9 mouse cellular contexts compared by ENCODE assay signal in genomic region chr10:75364796-75365195, GRCm38 (mm10). TPM values are rescaled to one million over a fixed set of nuclear protein-coding genes. Genes with fewer than 3 reads are reported as not detected.
DNase-seq lines count a peak whose midpoint lies in the region; ATAC-seq and TF ChIP-seq lines count a peak whose summit lies in the region.
"Had no signal": no experiment of that assay in that cellular context is flagged by ENCODE, and none has a peak within 500 bp of the region (broad histone marks: within the 10 kb centered on the region; RNA-seq: fewer than 3 reads in every experiment).

No protein-coding gene starts in this region.

- no peak overlapping the region for H3K4me3 ChIP-seq in forebrain, embryonic 13.5 days
- H3K4me3 ChIP-seq in forebrain, postnatal 0 days (ENCODE audit: low read depth, low read length): no peak overlapping the region
- no peak overlapping the region for H3K4me3 ChIP-seq in lung, embryonic 14.5 days (ENCODE audit: low read depth, low read length)
- H3K4me3 ChIP-seq in hindbrain, embryonic 13.5 days: no peak overlapping the region
- H3K4me3 ChIP-seq in neural tube, embryonic 15.5 days (replicated peaks): no peak overlapping the region
- H3K4me3 ChIP-seq in thymus, adult 2 months (ENCODE audit: control insufficient read depth, insufficient read depth, low read length): no peak overlapping the region

- WGBS in forebrain, embryonic 13.5 days: 76% methylated on average over 9 of the region's 9 CpGs
- 67% methylated on average over 9 of the region's 9 CpGs for WGBS in forebrain, postnatal 0 days
- 68% methylated on average over 9 of the region's 9 CpGs for WGBS in lung, embryonic 14.5 days
- 78% methylated on average over 9 of the region's 9 CpGs for WGBS in hindbrain, embryonic 13.5 days
- 77% methylated on average over 9 of the region's 9 CpGs for WGBS in neural tube, embryonic 15.5 days
- WGBS in thymus, adult 2 months: 32% methylated on average over 9 of the region's 9 CpGs

- no peak for ATAC-seq in forebrain, embryonic 13.5 days
- no peak for ATAC-seq in forebrain, postnatal 0 days
- 0 out of 2 replicates have a peak, but pooled peaks have one; percentile 5 for ATAC-seq in lung, embryonic 14.5 days (ENCODE audit: insufficient read depth)
- peak; percentile 15; the same call in 1 of the 2 replicates for ATAC-seq in hindbrain, embryonic 13.5 days (ENCODE audit: low FRiP score)
- no peak for ATAC-seq in neural tube, embryonic 15.5 days (ENCODE audit: low FRiP score)

- H3K4me1 ChIP-seq in forebrain, embryonic 13.5 days: peaks cover 16% of the 10 kb centered on the region
- H3K4me1 ChIP-seq in forebrain, postnatal 0 days (ENCODE audit: insufficient read depth): no peaks in the 10 kb centered on the region
- H3K4me1 ChIP-seq in lung, embryonic 14.5 days (ENCODE audit: insufficient read depth): no peaks in the 10 kb centered on the region
- peaks cover 15% of the 10 kb centered on the region for H3K4me1 ChIP-seq in hindbrain, embryonic 13.5 days (replicated peaks)
- H3K4me1 ChIP-seq in neural tube, embryonic 15.5 days: peaks cover 14% of the 10 kb centered on the region
- no peaks in the 10 kb centered on the region for H3K4me1 ChIP-seq in thymus, adult 2 months (replicated peaks; ENCODE audit: control insufficient read depth, insufficient read depth, low read length)

- no peak for TF ChIP-seq POLR2A in thymus, adult 2 months (IDR thresholded peaks at IDR 0.05; ENCODE audit: control insufficient read depth, extremely low read depth, insufficient read depth, low read length, poor library complexity)

- H3K4me2 ChIP-seq in forebrain, embryonic 13.5 days: 0 out of 2 replicates have a peak overlapping the region, but pooled peaks have one; percentile 12
- H3K4me2 ChIP-seq in forebrain, postnatal 0 days (ENCODE audit: low read depth): no peak overlapping the region
- H3K4me2 ChIP-seq in lung, embryonic 14.5 days: no peak overlapping the region
- H3K4me2 ChIP-seq in hindbrain, embryonic 13.5 days: no peak overlapping the region
- no peak overlapping the region for H3K4me2 ChIP-seq in neural tube, embryonic 15.5 days

- DNase-seq in forebrain, postnatal 0 days: no peak
- no peak for DNase-seq in lung, embryonic 14.5 days
- DNase-seq in lung, postnatal 36 days: no peak
- DNase-seq in embryo, embryonic 10.5 days (ENCODE audit: low spot score): no peak
- DNase-seq in thymus, adult 2 months: no peak

- H3K36me3 ChIP-seq in forebrain, embryonic 13.5 days (ENCODE audit: poor library complexity, severe bottlenecking): no peaks in the 10 kb centered on the region
- H3K36me3 ChIP-seq in forebrain, postnatal 0 days (ENCODE audit: insufficient read depth): no peaks in the 10 kb centered on the region
- no peaks in the 10 kb centered on the region for H3K36me3 ChIP-seq in lung, embryonic 14.5 days (ENCODE audit: insufficient read depth)
- no peaks in the 10 kb centered on the region for H3K36me3 ChIP-seq in hindbrain, embryonic 13.5 days
- no peaks in the 10 kb centered on the region for H3K36me3 ChIP-seq in neural tube, embryonic 15.5 days
- no peaks in the 10 kb centered on the region for H3K36me3 ChIP-seq in thymus, adult 2 months (ENCODE audit: control insufficient read depth, insufficient read depth, low read length)

- H3K27me3 ChIP-seq in forebrain, embryonic 13.5 days: no peaks in the 10 kb centered on the region
- H3K27me3 ChIP-seq in forebrain, postnatal 0 days (ENCODE audit: insufficient read depth, low read length): no peaks in the 10 kb centered on the region
- H3K27me3 ChIP-seq in lung, embryonic 14.5 days (ENCODE audit: insufficient read depth, low read length): no peaks in the 10 kb centered on the region
- H3K27me3 ChIP-seq in hindbrain, embryonic 13.5 days: no peaks in the 10 kb centered on the region
- H3K27me3 ChIP-seq in neural tube, embryonic 15.5 days (replicated peaks): no peaks in the 10 kb centered on the region
- H3K27me3 ChIP-seq in thymus, adult 2 months (ENCODE audit: control insufficient read depth, insufficient read depth, low read length): no peaks in the 10 kb centered on the region

- no peaks in the 10 kb centered on the region for H3K9me3 ChIP-seq in forebrain, embryonic 13.5 days (replicated peaks)
- H3K9me3 ChIP-seq in forebrain, postnatal 0 days (ENCODE audit: low read length): no peaks in the 10 kb centered on the region
- no peaks in the 10 kb centered on the region for H3K9me3 ChIP-seq in lung, embryonic 14.5 days (ENCODE audit: low read depth, low read length)
- no peaks in the 10 kb centered on the region for H3K9me3 ChIP-seq in hindbrain, embryonic 13.5 days
- H3K9me3 ChIP-seq in neural tube, embryonic 15.5 days (replicated peaks): no peaks in the 10 kb centered on the region
- H3K9me3 ChIP-seq: megakaryocyte, embryonic 14.5 days had no signal

- H3K9ac ChIP-seq in forebrain, embryonic 13.5 days: no peak overlapping the region
- no peak overlapping the region for H3K9ac ChIP-seq in forebrain, postnatal 0 days
- no peak overlapping the region for H3K9ac ChIP-seq in lung, embryonic 14.5 days
- no peak overlapping the region for H3K9ac ChIP-seq in hindbrain, embryonic 13.5 days
- H3K9ac ChIP-seq in neural tube, embryonic 15.5 days (replicated peaks): no peak overlapping the region

- no peak for TF ChIP-seq CTCF in forebrain, postnatal 0 days (IDR thresholded peaks at IDR 0.05; ENCODE audit: low read depth)
- TF ChIP-seq CTCF in lung, embryonic 14.5 days (IDR thresholded peaks at IDR 0.05; ENCODE audit: low read depth): no peak
- TF ChIP-seq CTCF in thymus, adult 2 months (IDR thresholded peaks at IDR 0.05; ENCODE audit: borderline replicate concordance, control insufficient read depth, extremely low read depth, insufficient read depth, low read length, poor library complexity): no peak

- peak overlapping the region; percentile 40; the same call in 1 of the 2 replicates for H3K27ac ChIP-seq in forebrain, embryonic 13.5 days
- H3K27ac ChIP-seq in forebrain, postnatal 0 days (ENCODE audit: low read depth, low read length): no peak overlapping the region
- peak overlapping the region; percentile 58; the same call in 1 of the 2 replicates for H3K27ac ChIP-seq in lung, embryonic 14.5 days (ENCODE audit: low read depth)
- H3K27ac ChIP-seq in hindbrain, embryonic 13.5 days: peak overlapping the region; percentile 2; the same call in 1 of the 2 replicates
- H3K27ac ChIP-seq in neural tube, embryonic 15.5 days (replicated peaks): peak overlapping the region; percentile 56; the same call in 1 of the 2 replicates
- no peak overlapping the region for H3K27ac ChIP-seq in thymus, adult 2 months (ENCODE audit: control insufficient read depth, insufficient read depth, low read length)

RNA-seq across cellular contexts. Expression of gene Upb1, which starts 36.1 kb away (rescaled TPM):
- not detected in 2 replicates for polyA plus RNA-seq in forebrain, embryonic 13.5 days (2015; fragmentation: Nextera tagmentation; extraction: Ambion mirVana)
- total RNA-seq in forebrain, postnatal 0 days (2014; rRNA removed): 0.38 and 0.62 TPM in 2 replicates
- polyA plus RNA-seq in forebrain, postnatal 0 days (2015; fragmentation: Nextera tagmentation; extraction: Ambion mirVana): 0.58 and 0.75 TPM in 2 replicates
- polyA plus RNA-seq in lung, embryonic 14.5 days (2014; fragmentation: Nextera tagmentation; extraction: Ambion mirVana): 0.17 and 0.76 TPM in 2 replicates
- 0.09 and 0.10 TPM in 2 replicates for polyA plus RNA-seq in hindbrain, embryonic 13.5 days (2015; fragmentation: Nextera tagmentation; extraction: Ambion mirVana)
- polyA plus RNA-seq in neural tube, embryonic 15.5 days (2015; fragmentation: Nextera tagmentation; extraction: Ambion mirVana): 0.23 and 0.51 TPM in 2 replicates
- 0.77 and 0.97 TPM in 2 replicates for polyA plus RNA-seq in thymus, adult 2 months (2012; rRNA removed)

RNA-seq across cellular contexts. Expression of gene Adora2a, which starts 48.1 kb away (rescaled TPM):
- 3.2 and 3.5 TPM in 2 replicates for polyA plus RNA-seq in forebrain, embryonic 13.5 days (2015; fragmentation: Nextera tagmentation; extraction: Ambion mirVana)
- total RNA-seq in forebrain, postnatal 0 days (2014; rRNA removed): 19.5 and 22.5 TPM in 2 replicates
- polyA plus RNA-seq in forebrain, postnatal 0 days (2015; fragmentation: Nextera tagmentation; extraction: Ambion mirVana): 9.4 TPM in 2 replicates
- polyA plus RNA-seq in lung, embryonic 14.5 days (2014; fragmentation: Nextera tagmentation; extraction: Ambion mirVana): 7.3 and 8.0 TPM in 2 replicates
- polyA plus RNA-seq in hindbrain, embryonic 13.5 days (2015; fragmentation: Nextera tagmentation; extraction: Ambion mirVana): 3.1 and 3.9 TPM in 2 replicates
- 3.3 and 4.6 TPM in 2 replicates for polyA plus RNA-seq in neural tube, embryonic 15.5 days (2015; fragmentation: Nextera tagmentation; extraction: Ambion mirVana)
- 53.4 and 55.4 TPM in 2 replicates for polyA plus RNA-seq in thymus, adult 2 months (2012; rRNA removed)

Comparison
In these comparisons a context has a peak if more than half of its experiments do, and no peak if none do; other contexts are left out.
1. H3K27ac ChIP-seq: peak in forebrain, embryonic 13.5 days (single experiment), lung, embryonic 14.5 days (single experiment), hindbrain, embryonic 13.5 days (single experiment) and neural tube, embryonic 15.5 days (single experiment); none in forebrain, postnatal 0 days (single experiment) and thymus, adult 2 months (single experiment).
2. ATAC-seq: peak in lung, embryonic 14.5 days (single experiment) and hindbrain, embryonic 13.5 days (single experiment); none in forebrain, embryonic 13.5 days (single experiment), forebrain, postnatal 0 days (single experiment) and neural tube, embryonic 15.5 days (single experiment).